Mouse (Mus musculus) hindlimb bud, embryonic 11.5 days (tissue): ENCODE measurements around the gene Mpp3.
"Not testable (repeated sequence)": the region's sequence is repeated elsewhere in the genome, so short reads cannot be mapped to it uniquely, and the experiment has no call there.

Experiments used
- DNase-seq: peaks from one replicate; pipeline ENCODE4 v3.0.0-alpha.2; 2012; ENCODE audit warnings: low read depth, low spot score; ENCODE audit errors: extremely low spot score

Gene Mpp3

DNA sequence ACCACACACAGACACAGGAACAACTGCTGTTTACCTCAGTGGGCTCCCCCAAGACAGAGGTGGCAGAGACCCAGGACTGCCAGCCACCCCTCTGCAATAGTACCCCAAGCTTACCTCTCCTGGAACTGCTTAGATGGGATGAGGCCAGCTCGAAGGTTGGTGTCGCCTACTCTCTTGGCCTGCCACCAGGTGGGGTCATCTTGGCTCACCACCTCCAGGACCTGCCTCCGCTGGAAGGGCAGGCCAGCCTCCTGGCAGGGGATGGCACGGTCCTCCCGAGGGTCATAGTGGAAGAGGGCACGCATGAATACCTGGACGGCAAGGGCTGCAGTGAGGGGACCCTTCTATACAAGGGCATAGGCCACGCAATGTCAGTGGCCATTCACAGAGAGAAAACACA, 15.1 kb downstream of the Mpp3 start:
- DNase-seq: no peak

DNA sequence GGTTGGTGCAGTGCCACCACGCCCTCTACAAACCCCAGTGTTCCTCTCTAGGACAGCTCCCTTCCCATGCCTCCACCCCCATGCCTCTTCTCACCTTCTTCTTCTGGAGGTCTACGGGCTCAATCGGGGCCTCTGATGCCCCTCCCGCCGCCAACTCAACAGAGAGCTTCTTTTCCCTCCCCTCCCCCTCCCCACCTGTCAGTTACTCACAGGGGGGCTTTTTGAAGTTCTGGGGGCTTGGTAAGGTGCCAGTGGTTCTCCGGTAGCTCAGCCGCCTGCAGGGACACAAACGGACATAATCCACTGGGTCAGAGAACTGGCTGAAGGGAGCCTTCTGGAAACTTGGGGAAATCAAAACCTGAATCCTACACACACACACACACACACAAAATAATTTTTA, 16.8 kb downstream of the Mpp3 start:
- DNase-seq: no peak

DNA sequence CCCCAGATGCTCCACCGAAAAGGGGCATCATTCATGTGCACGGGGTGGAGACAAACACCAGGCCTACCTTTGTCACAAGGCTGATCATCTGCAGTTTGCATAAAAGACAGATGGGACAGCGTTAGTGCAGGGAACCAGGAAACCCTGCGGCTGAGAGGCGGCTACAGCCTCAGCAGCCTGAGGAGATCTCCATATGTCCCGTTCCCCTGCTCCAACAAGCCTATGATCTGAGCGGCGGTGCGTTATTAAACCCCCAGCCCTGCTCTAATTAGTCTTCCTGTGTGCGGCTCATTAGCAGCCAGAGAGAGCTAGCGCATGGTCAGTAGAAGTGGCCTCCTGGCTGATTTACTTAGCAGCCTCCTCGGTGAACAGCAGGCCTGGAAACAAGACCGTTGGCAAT, 18.1 kb downstream of the Mpp3 start:
- DNase-seq: no peak

DNA sequence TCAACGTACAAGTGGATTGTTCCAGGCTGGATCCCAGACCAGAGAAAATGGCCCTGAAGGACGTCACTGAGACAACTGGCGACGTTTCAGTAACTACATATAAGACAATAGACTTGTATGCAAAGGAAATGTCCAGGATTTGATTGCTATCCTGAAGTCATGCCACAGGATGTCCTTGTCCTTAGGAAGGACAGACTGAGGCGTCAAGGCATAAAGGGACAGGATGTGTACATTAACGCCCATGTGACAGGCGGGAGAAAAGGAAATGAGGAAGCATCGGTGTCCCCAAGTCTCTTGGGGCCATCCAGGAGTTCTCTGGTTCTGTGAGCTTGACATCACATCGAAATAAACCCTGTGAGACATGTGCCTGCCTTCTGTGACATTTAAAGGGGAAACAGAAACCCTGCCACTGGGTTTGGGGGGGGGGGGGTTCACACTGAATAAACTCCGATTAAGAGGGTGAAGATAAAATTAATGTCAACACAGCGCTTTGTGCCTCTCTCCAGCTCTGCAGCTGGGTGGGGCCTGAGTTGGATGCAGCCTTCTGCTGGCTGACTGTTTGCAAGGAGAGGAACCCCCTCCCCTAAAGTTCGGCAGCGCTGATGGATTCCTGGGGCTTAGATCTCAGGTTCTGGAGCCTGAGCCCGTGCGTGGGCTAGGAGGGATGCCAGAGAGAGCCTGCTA, 19.2 kb downstream of the Mpp3 start:
- DNase-seq: no peak

DNA sequence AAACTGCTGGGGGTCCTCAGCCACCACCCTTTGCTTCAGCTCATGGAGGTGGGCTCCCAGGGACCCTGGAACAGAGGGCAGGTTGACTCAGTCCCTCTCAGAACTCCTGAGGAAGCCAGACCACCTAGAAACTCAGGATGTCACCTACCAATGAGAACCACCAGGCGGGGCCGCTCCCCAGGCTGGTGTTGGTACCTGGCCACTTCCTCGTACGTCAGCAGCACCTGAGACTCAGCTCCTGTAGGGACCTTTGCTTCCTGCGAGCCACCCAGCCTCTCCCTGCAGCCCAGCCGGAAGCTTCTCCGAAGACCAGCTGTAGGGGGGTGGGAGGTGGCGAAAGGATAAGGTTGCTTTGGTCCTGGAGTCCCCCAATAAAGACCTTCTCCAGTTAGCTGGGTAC, 19.9 kb downstream of the Mpp3 start:
- DNase-seq: no peak

DNA sequence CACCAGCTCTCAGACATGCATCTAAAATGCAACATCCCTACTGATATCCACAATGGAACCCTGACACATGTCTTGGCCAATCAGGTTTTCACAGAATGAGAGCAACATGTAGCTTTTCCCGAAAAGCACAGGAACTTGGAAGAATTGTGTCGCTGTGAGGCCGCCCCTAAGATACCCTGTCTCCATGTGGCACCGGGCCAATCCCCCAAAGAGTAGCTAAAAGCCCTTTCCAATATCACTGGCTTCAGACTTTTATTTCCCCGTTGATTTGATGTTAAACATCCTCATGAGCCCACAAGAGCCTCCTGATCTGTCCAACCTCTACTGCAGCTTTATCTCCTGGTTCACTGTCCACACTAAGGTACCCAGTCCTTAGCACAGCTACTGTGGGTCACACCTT, 21.6 kb downstream of the Mpp3 start:
- no peak for DNase-seq

DNA sequence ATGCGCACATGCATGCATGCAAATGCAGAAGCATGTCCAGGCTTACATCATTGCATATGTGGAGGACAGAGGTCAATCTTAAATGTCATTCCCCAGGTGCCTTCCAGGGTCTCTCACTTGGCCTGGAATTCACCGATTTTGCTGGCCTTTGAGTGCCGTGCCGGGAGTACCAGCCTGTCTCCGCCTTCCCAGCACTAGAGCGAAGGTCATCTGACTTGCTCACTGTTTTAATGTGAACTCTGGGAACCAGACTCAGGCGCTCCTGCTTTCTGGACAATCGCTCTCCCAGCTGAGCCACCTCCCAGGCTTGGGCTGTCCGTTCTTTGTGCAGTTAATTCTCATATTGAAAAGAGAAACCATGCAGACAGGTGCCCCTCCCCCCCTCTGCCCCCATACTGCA, 22.0 kb downstream of the Mpp3 start:
- no peak for DNase-seq

DNA sequence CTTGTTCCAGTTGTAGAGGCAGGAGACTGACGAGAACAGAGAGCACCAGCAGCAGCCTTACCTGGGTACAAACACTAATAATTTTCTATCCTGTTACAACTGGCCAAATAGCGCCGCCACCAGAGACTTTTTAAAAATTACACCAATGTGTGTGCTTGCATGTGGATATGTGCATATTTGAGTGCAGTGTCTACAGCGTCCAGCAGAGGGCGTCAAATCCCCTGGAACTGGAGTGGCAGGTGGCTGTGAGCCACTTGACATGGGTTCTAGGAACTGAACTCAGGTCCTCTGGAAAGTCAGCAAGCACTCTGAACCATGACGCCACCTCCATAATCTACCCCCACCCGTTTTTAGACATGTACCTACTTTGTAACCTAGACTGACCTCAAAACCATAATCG, 24.0 kb downstream of the Mpp3 start:
- DNase-seq: no peak

DNA sequence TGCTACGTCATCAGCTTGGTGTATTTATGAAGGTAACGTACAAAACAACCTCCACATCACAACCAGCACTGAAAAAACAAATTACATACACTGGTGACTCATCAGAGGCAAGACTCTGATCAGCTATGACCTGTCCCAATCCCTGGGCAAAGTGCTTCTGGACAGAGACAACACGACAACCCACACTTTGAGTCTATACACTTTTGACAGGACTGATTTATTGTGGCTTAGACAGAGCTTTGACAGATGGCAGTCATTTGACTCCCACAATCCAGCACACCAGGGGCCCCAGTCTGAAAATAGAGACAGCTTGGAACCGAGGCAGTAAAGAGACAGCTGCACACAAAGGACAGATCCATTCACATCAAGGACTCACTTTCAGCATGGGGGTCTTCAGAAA, 28.8 kb downstream of the Mpp3 start:
- no peak for DNase-seq

DNA sequence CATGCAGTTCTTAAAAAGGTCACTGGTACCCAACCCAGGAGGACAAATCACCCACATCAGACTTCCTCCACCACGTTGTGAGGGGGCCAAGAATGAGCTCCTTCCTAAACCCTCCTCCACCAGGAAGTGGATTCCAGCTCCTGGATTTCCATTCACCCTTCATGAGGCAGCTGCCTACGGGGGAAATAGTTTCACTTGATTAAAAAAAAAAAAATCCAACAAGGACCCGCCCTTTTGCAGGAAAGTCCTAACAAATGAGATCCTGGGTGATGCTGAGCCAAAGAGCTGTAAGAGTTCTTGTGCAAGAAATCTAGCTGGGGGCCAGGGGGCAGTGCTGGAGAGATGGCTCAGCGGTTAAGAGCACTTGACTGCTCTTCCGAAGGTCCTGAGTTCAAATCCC, 30.0 kb downstream of the Mpp3 start:
- DNase-seq: no peak

DNA sequence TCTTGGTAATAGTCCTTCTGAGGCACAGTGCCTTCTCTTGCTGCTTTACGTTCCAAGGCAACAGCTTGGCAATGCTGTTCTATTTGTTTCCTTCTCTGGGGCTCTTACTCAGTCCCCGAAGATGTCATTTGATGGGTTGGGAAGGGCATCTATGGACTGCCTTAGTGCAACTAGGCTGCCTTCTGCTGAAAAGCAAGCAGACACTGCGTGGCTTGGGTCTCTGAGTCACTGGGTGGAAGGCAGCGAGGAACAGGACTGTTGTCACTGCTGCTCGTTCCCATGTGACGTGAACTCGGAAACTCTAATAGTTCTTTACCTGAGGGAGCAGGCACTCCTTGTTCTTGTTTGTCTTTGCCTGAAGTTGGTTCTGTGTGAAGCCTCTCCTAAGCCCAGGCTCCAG, 32.3 kb downstream of the Mpp3 start:
- no peak for DNase-seq

DNA sequence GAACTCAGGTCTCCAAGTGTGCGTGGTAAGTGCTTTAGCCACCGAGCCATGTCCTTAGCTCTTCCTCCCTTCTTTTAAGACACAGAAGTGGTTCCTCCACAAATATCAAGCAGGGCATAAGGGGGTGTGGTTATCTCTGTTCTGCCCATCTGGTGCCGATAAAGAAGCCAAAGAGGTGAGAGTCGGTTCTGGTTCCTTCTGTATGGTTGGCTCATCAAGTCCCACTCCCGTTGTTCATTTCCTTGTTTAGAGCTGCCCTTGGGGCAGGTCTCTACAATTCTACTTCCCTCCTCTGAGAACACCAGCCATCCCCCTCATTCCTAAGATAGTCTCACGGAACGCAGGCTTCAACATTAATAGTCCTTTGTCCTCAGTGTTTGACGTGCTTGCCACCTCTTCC, 34.2 kb downstream of the Mpp3 start:
- no peak for DNase-seq

DNA sequence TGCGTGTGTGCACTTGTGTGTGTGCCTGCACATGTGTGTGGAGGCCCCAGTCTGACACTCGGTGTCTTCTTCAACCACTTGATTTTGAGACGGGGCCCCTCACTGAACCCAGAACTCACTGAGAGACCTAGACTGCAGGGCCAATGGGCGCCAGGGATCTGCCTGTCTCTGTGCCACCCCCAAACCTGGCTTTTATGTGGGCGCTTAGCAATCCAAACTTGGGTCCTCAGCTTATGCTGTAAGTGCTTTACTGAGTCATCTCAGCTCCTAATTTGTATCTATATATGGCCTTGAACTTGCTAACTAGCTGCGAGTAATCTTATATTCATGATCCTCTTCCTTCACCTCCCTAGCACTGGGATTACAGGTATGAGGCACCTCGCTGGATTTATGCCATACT, 35.9 kb downstream of the Mpp3 start:
- no peak for DNase-seq

DNA sequence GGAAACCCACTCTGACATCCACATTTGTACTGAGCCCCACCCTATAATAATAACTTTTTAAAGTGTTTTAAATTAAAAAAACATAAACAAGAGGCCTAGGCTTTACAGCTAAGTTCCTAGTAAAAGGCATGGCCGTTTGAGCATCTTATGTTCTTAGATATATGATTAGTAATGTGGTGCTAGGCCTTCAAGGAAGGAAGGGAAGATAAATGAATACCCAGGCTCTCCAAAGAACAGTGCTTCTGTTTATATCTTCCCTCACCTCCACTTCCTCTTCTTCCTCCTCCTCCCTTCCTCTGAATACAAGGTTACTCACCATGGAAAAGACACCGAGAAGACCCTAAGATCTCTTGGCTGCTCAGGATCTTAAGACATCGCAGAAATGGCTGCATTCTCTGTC, 36.4 kb downstream of the Mpp3 start:
- DNase-seq: no peak

DNA sequence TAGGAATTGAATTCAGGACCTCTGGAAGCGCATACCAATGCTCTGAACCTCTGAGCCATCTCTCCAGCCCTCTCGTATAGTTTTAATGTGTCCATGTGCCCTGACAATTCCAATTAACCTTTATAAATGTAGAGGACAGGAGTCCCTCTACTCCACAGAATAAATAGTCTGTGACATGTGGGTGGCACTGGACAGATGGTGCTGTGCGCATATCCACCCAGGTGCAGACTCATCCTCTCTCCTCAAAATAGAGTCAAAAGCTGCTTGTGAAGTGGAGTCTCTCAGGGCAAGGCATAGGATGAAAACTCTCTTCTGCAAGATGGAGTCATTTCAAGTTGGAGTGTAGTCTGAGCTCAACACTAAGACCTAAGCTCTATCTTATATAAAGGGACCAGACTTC, 38.0 kb downstream of the Mpp3 start:
- DNase-seq: no peak

DNA sequence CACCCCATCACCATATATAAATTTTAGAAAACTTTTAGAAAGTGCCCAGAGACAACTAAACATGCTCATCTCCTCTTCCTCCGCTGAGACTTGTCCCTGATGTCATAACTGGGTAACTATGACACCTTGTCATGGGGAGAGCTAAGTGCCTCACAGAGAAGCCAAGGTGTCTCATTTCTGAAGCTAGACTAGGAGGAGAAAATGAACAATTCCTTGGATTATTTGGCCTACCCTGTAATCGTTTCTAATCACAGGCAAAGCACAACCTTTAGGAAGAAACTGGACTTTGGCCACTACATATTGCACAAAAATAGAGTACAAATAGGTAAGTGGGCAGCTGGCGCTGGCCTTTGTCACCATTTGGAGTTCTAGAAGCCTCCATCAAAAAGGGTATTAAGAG, 41.3 kb downstream of the Mpp3 start, which contains the start of gene Dusp3:
TSS of gene Dusp3 (minus strand) at position 101 of the 400 bp plus-strand sequence.
- DNase-seq: no peak

DNA sequence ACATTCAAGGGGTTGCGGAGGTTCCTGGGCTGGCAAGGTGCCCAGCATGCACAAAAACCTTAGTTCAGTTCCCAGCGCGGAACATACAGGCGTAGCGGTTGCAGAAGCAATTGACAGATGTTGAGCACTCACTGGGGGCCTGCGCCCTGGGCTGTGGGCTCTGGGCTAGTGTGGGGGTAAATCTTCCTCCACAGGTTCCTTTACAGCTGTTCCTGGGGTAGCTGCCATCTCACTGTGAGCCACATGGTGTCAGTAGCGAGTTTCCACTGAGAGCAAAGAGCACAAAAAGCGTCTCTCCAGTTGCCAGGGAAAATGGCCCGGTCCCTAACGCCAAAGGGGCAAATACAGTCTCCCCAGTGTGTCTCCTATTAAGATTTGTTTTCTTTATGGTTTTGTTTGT, 42.3 kb downstream of the Mpp3 start:
- DNase-seq: peak; percentile 83

DNA sequence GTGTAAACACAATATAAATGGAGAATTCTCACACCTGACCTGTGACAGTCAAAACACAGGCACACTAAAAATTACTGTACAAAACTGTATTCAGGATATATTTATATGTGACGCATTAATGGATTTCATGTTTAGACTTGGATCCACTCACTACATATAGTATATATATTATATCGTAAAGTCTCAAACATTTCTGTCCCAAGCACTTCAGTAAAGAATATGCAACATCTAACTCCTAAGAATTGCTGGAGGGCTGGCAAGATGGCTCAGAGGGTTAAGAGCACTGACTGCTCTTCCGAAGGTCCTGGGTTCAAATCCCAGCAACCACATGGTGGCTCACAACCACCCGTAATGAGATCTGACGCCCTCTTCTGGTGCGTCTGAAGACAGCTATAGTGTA, 42.8 kb downstream of the Mpp3 start:
- DNase-seq: not testable (repeated sequence)

DNA sequence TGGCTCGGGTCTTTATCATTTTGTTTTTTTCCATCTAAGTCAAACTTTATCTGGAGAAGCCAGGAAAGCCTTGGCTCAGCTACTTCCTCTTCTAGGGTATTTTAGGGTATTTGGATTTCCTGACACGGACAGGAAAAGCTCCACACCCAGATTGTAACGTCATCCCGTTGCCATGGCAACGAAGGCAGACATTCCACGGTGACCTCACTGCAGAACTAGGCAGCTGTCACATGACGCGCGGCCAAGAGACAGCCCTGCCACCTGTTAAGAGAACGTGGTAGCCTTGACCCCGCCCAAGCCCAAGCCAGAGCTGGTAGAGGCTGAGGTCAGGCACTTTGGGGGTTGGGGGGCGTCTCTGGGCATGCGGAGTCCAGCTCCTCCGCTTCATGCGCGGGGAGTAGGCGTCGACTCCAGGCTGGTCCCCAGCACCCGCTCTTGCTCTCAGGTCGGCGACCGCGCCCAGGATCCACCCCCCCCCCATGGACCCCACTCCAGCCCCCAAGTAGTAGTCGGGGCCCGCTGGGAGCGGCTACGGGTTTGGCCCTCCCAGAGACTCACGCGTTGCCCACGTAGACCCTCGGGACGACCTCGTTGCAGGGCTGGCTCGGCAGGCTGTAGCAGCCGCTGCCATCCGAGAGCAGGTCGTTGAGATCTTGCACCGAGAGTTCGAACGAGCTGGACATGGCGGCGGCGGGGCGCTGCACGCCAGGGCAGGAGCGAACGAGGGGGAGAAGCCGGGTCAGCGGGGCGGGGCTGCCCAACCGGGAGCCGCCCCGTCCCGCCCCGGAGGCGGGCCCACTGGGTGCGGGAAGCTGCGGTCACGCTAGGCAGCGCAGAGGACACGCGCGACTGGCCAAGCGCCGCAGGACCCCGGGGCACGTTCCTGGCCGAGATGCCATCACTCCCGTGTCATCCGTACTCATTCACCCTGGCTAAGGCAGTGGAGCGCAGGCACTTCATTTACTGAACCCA, 43.9 kb downstream of the Mpp3 start, which contains the start of gene Cfap97d1:
TSS of gene Cfap97d1 (plus strand) at position 226 of the 972 bp plus-strand sequence.
- DNase-seq: peak; percentile 97

DNA sequence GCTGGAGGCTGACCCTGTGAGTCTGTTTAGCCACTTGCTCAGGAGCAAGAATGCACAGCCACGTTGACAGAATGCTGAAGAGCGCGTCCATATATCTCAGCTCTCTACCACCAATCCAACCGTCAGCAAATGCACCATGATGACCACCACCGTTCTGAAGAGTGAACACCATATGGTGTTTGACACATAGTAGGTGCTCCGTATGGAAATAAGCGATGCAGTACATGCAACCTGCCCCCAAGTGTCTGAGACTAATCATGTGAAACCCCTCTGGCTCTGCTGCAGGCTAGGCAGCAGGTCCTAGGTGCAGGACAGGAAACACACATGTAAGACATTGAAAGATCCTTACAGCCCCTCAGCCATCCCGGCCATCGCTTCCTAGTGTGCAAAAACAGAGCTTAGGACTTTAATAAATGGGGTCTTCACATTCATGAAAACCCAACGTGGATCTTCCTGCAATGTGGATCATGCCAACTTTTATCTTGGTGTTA, 44.8 kb downstream of the Mpp3 start:
- no peak for DNase-seq

DNA sequence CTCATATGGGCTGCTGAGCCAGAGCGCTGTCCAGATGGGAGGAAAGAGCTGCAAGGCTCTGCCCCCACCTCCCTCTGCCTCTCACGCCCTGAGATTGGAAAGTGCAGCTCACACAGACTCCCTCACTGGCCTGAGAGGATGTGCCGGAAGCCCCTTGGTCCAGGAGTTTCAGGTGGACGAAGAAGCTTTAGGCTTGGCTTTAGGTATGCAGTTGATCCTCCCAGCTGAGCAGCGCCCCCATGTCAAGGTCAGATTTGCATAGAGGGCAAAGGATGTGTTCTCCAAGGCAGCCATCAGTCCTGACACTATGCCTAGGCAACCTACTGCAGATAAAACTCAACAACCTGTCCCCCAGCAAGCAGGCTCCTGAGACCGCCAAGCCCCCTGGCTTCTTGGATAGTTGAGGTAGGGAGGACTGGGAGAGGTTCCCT, 45.3 kb downstream of the Mpp3 start:
- DNase-seq: no peak

DNA sequence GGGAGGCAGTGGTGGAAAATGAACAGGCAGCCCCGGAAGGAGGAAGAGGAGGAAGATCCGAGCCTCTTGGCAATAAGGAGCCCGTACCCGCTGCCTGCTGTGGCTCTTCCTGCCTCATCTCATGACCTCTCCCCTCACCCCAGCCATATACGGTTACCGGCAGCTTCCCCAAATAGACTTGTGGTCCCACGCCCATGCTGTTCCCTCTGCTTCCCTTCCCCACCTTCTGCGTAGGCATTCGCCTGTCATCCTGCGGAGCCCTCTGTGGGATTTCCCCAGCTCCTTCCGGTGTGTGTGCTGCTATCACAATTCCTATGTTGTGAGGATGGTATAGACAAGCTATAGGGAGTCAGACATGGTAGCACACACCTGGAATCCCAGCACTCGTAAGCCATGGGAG, 46.4 kb downstream of the Mpp3 start:
- DNase-seq: no peak
